Mouse (Mus musculus) midbrain, embryonic 14.5 days (tissue): Measurements from ENCODE around the gene Pcf11. TPM values are rescaled to one million over a fixed set of nuclear protein-coding genes. Genes with fewer than 3 reads are reported as not detected.

Source experiments
- ATAC-seq: fragments of 200-750 bp; cut with Nextera tagmentation; 2 replicates; pipeline ENCODE4 v1.8.0; 2017; ENCODE audit warnings: moderate number of reproducible peaks, moderate library complexity; ENCODE audit not compliant: low FRiP score, low TSS enrichment
- DNase-seq: peaks from one replicate; pipeline ENCODE4 v3.0.0-alpha.2; 2015
- H3K27ac ChIP-seq: fragments of 300-500 bp; sonication (generic); replicated peaks from 2 replicates; pipeline ENCODE4 v1.5.1; 2014; ENCODE audit warnings: mild to moderate bottlenecking, low read depth, low read length, moderate library complexity
- H3K27me3 ChIP-seq: fragments of 300-500 bp; sonication (generic); 2 replicates; pipeline ENCODE4 v1.6.1; 2014; ENCODE audit warnings: low read length, control low read depth, mixed read lengths; ENCODE audit not compliant: control insufficient read depth, insufficient read depth
- H3K36me3 ChIP-seq: fragments of 300-500 bp; sonication (generic); 2 replicates; pipeline ENCODE4 v1.6.1; 2014; ENCODE audit warnings: low read length, control low read depth; ENCODE audit not compliant: control insufficient read depth, insufficient read depth
- H3K4me1 ChIP-seq: fragments of 300-500 bp; sonication (generic); 2 replicates; pipeline ENCODE4 v1.6.1; 2014; ENCODE audit warnings: mild to moderate bottlenecking, antibody characterized with exemption, low read length, control low read depth; ENCODE audit not compliant: control insufficient read depth, insufficient read depth
- H3K4me2 ChIP-seq: fragments of 300-500 bp; sonication (generic); 2 replicates; pipeline ENCODE4 v1.6.1; 2014; ENCODE audit warnings: mild to moderate bottlenecking, low read length, moderate library complexity
- H3K4me3 ChIP-seq: fragments of 300-500 bp; sonication (generic); replicated peaks from 2 replicates; pipeline ENCODE4 v1.5.1; 2014; ENCODE audit warnings: low read depth, low read length
- H3K9ac ChIP-seq: fragments of 300-500 bp; sonication (generic); replicated peaks from 2 replicates; pipeline ENCODE4 v1.6.1; 2014; ENCODE audit warnings: mild to moderate bottlenecking, low read length, moderate library complexity
- H3K9me3 ChIP-seq: fragments of 300-500 bp; sonication (generic); 2 replicates; pipeline ENCODE4 v1.6.1; 2016; ENCODE audit warnings: low read length, control low read depth, mixed read lengths; ENCODE audit not compliant: control insufficient read depth
- WGBS: fragments of 180-500 bp; shearing (Covaris S2); extraction: QIAGEN DNeasy Blood & Tissue Kit; methylation state at CpG from one replicate; pipeline ENCODE4 v1.1.7; 2014; 5-methylcytosine and 5-hydroxymethylcytosine counted together
- polyA plus RNA-seq: library from polyadenylated mRNA; unstranded; fragments of >200 nt; fragmentation: Nextera tagmentation; extraction: Ambion mirVana; gene quantifications from 2 replicates; pipeline ENCODE4 v1.2.1, GENCODE M21; 2014

Pcf11 gene
- polyA plus RNA-seq, 1 experiment from 2014 or later, result 19.9 TPM

- 0 out of 2 replicates have a peak, but pooled peaks cover 5% of the 10 kb centered on the region for H3K36me3 ChIP-seq
- H3K27me3 ChIP-seq, result no peaks in the 10 kb centered on the region
- DNase-seq, result peak; percentile 44
- no peak overlapping the region for H3K4me3 ChIP-seq
- no peak overlapping the region for H3K9ac ChIP-seq
- no peaks in the 10 kb centered on the region for H3K4me1 ChIP-seq
- 55% methylated on average over 2 of the region's 2 CpGs for WGBS
- H3K27ac ChIP-seq, result no peak overlapping the region
- ATAC-seq, result no peak
- no peaks in the 10 kb centered on the region for H3K9me3 ChIP-seq
- no peak overlapping the region for H3K4me2 ChIP-seq
These were observed 45.2 kb downstream of the Pcf11 start for GRCm38 (mm10) chr7:92624488-92624887.

- Histone ChIP-seq H3K9me3 (no peaks in the 10 kb centered on the region), H3K4me2 (no peak overlapping the region), H3K4me1 (no peaks in the 10 kb centered on the region), H3K27me3 (no peaks in the 10 kb centered on the region), H3K9ac (no peak overlapping the region), H3K27ac (no peak overlapping the region), H3K36me3 (peaks cover 10% of the 10 kb centered on the region; the same call in 1 of the 2 replicates), H3K4me3 (no peak overlapping the region)
- WGBS, result 69% methylated on average over 7 of the region's 7 CpGs
- no peak for DNase-seq
- no peak for ATAC-seq
These were observed 58.9 kb downstream of the Pcf11 start for GRCm38 (mm10) chr7:92610830-92611229.

GRCm38 (mm10) chr7:92604961-92605360 is 64.8 kb downstream of the Pcf11 start:
- H3K4me2 ChIP-seq, result no peak overlapping the region
- no peak for ATAC-seq
- peaks cover 14% of the 10 kb centered on the region; the same call in 1 of the 2 replicates for H3K36me3 ChIP-seq
- 93% methylated on average over 7 of the region's 7 CpGs for WGBS
- no peak for DNase-seq
- H3K9me3 ChIP-seq, result no peaks in the 10 kb centered on the region
- H3K9ac ChIP-seq, result no peak overlapping the region
- no peaks in the 10 kb centered on the region for H3K4me1 ChIP-seq
- no peak overlapping the region for H3K4me3 ChIP-seq
- no peaks in the 10 kb centered on the region for H3K27me3 ChIP-seq
- no peak overlapping the region for H3K27ac ChIP-seq

Other genes starting within 250 kb of the Pcf11 start
- gene Ccdc90b, start 108.8 kb downstream of the Pcf11 start, polyA plus RNA-seq, result 71.7 and 80.8 TPM in 2 replicates
- gene Ankrd42, start 32.8 kb downstream of the Pcf11 start, polyA plus RNA-seq, result 14.9 and 15.8 TPM in 2 replicates
- 28.1 and 40.2 TPM in 2 replicates for gene Rab30, start 71.7 kb upstream of the Pcf11 start, polyA plus RNA-seq
- 3.3 and 6.1 TPM in 2 replicates for gene Ddias, start 204.3 kb upstream of the Pcf11 start, polyA plus RNA-seq
- 13.5 and 17.9 TPM in 2 replicates for gene Prcp, start 204.5 kb upstream of the Pcf11 start, polyA plus RNA-seq